Mouse (Mus musculus) kidney, postnatal 14 days (tissue): ENCODE measurements around the gene Sdhd.

Experiments used
- DNase-seq: peaks from one replicate; pipeline ENCODE4 v3.0.0; 2022; ENCODE audit warnings: mixed read lengths

Sdhd gene

DNA sequence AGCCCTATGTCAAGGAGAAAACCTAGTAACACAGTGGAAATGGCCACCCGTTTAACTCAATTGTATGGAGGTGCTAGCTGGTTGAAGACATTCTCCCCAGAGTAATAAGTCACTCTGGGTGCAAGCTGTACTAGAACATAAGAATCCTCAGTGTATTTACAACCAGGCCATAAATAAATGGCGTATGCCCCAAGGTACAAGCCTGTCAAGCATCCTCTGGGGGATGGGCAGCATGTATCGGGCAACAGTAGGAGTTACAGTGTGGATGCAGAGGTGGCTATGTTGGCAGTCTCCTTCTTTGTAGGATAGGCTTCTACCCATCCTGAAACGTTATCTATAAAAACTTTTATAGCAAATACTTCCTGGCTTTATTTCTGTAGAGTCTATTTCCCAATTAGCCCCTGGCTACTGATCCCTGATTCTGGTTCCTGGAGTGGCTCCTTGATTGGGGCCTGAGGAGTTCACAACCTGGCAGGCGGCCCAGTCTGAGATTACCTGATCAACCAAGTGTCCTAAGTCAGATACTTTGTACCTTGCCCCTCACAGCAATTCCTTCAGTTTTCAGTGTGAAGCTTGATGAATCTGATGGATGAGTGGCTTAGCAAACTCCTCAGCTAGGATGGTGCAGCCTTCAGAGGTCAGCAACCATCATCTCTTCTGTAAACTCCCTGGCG is 18.3 kb downstream of the Sdhd start:
- peak; percentile 81 for DNase-seq

DNA sequence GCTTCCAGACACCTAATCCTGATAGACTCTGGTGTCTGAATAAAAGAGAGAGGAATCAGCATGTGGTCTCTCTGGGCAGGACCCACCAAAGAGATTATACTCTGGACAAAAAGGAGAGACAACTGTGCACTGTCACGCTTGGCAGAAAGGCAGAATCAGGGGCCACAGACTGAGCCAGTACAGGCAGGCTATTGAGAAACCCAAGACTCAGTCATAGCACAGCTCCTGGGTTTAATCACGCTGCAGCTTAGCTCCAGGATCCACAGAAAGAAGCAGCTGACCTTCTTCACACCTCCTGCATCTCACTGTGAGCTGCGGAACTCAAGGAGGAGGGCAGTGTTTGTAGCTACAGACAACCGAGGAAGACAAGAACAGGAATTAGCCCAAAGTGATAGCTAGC is 23.2 kb downstream of the Sdhd start:
- no peak for DNase-seq

DNA sequence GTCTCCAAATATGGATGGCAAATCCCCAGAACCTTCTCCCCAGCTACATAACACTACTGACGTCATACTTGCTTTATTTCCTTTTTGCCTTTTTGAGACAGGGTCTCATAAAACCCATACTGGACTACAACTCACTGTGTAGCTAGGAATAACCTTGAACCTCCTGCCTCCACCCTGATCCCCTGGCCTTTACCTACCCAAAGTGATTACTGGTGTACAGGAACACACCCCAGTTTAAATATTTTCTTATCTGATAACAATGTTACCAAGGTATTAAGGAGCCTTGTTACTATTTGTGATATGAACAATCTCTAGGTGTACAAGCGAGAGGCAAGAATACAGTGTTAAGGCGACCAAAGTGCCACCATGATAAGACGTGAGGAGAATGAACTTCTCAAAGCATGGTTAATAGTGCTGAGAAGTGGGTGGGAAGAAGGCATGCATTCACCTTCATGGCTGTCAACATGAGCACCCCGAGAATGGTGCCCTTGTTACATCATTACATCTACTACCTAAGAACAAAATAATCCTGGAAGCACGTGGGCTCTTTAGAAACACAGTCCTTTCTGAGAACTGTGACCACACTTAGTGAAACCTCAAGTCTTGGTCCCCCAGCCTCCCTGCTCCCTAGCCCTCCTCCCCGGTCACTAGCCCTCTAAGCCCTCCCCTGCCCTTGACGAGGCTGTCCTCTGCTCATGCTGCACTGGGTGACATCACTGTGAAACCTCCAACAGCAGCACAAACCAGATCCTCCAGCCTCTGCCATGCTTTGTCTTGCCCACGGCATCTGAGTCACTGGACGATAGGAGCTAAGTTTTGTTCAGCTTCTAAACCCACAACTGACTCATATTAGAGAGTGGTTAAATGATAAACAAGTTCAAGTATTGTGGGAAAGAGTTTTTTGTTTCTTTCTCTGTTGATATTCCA is 33.8 kb downstream of the Sdhd start:
- no peak for DNase-seq

DNA sequence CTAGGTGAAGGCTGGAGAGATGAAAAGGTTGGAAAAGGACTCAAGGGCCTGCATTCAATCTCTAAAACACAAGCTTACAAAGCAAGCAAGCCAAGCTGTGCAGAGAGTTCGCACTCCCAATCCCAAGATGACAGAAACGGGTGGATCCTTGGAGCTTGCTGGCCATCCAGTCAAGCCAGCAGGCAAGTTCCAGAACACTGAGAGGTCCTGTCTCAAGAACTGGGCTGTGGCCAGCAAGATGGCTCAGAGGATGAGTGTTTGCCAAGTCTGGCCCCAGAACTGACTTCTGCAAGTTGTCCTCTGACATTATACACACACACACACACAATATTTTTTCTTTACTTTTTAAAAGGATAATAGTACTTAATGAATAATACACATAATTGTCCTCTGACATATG is 35.7 kb downstream of the Sdhd start:
- DNase-seq: no peak

DNA sequence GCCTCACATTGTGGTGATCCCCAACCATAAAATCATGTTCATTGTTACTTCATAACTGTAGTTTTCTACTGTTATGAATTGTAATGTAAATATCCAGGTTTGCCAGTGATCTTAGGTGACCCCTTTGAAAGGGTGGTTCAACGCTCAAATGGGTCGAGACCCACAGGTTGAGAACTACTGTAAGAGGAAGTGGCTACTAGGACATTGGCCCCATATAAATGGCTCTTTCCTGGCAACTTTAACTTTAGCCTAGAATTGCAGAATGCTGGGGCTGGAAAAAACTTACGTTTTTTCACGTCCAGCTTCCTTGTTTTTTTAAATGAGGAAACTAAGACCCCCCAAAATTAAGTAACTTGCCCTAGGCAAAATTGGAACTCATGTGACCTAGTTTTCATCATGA is 36.2 kb downstream of the Sdhd start:
- no peak for DNase-seq

DNA sequence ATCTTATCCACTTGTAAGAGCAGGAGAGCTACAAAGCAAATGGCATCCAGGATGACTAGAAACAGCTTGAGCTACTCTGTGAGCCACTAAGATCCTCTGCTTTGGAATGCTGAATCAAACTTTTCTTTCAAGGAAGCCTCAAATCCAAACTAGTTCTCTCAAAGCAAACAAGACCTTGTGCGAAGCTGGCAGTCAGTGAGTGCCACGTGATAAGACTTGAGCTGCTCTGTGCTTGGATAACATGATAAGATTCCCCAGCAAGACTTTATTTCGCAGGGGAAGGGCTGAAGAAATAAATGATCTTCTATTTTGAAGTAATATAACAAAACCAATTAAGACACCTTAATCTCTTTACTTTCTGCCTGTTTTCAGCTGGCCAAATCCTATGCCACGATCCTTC is 37.7 kb downstream of the Sdhd start:
- no peak for DNase-seq

DNA sequence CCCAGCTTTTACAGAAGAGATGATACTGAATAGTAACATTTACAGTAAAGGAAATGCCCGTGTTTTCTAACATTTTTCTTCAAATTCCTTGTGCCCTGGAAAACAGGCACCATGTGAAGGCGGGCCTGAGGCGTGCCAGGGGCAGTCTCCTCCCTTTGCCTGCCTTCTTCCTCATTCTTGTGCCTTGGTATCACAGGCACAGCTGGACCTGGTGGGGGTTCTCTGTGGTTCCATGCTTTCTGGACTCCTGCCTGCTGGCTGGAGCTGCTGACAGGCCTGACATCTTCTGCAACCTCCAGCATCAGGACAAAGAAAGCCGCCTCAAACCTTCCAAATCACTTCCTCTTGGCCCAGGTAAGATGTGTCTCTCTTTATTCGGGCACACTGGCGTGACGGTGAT is 38.4 kb downstream of the Sdhd start:
- DNase-seq: no peak

DNA sequence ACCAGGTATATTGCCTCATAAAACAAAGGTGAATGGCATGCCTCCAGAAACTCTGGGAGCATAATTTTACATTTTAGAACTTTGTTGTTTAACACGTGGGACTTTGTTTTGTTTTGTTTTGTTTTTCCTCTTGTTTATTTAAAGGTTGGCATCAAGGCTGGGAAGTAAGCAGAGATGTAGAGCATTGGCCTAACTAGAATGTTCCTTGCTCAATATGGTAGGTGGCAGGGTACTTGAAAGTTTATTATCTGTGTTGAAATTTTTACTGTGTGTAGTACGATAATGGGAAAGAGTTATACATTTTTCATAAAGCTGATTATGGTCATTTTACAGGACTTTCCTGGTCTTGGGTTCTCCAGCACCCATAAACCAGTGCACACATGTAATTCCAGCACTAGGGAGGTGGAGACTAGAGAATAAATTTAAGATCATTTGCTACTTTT is 41.7 kb downstream of the Sdhd start:
- no peak for DNase-seq

DNA sequence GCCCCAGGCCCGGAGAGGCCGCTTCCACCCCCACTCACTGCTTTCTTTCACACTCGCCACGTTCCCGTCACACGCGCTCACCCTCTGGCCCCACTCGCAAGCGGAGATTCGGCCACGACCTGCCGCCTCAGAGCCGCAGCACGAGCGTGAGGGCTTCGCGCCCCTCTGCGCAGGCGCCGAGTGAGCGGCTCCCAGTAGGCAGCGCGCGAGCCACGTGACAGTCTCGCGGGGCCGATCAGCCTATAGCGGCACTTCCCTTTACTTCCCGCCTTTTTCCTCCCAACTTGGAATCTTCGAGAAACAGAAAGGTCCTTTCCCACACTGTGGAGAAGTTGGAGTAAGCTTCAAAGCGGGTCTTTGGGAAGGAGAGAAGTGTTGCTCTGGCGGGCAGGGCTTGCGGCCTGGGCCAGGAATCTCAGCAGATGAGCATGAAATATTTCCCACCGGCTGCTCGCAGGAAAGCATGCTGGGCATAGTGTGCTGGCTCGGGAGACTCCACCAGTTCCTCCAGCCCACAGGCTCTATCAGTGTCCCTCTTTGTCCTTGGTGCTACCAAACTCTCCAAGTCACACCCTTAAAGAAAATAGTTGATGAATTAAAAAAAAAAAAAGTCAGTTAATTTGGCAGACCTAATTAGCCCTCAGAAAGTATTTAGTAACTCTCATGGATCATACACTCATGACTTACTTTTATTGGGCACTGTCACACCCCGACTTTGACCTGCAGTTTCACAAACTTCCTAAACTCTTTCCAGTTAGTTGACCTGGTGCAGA is 42.3 kb downstream of the Sdhd start, which contains the start of gene Tex12:
Gene Tex12 (minus strand): TSS at position 181 of the 773 bp plus-strand sequence.
- DNase-seq: no peak

DNA sequence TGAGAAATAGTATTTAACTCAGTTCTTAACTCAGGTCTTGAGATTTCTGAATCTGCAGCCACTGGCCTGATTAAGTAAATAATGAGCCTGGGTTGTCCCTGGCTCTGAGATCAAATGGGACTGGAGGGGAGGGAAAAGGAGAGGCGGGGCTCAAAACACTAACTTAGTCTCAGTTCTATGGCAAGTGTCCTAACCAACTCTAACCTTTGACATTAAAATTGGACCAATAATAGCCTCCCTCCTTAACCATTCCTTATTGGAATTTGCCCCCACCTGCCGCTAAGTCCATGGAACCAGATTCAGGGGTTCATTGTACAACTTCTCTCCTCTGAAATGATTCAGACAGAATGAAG is 48.5 kb downstream of the Sdhd start, which contains the start of gene Bco2:
Gene Bco2 (minus strand): TSS at position 88 of the 353 bp plus-strand sequence.
- DNase-seq: peak; percentile 21

DNA sequence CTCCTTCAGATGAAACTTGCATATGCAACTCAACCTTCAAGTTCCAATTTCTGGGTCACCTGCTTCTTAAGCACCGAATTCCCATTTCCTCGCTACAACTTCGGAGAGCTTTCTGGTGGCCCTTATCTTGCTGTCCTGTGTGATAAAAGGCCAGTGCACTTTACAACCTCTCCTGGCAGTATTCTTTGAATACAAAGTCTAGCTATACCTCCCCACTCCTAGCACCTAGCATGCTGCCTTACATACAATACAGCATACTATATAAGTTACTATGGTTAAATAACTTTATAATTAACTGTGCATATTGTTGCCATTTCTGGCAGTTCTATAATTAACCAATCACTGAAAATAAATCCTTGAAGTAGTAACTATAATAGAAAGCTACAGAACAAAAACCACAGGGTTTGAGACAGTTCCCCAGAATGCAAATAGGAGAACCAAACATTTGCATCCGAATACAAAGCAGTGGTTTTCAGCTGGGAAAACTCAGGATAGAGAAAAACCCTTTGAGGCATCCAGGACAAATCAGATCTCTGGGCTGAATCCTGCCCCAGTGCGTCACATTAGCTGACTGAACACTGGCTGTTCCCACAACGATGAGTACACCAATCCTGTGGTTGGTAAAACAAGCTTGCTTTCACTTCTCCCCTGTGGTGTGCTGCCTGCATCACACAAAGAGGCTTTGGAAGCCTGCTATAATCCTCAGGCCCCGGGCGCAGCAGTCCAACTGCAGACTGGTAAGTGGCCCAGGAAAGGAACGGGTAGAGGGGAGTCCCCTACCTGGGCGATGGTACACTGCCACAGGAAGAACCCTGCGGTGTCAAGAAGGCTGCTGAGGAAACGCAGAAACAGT is 49.1 kb downstream of the Sdhd start, which contains the start of gene Il18:
Gene Il18 (plus strand): TSS at position 587 of the 853 bp plus-strand sequence.
- DNase-seq: peak; percentile 31

DNA sequence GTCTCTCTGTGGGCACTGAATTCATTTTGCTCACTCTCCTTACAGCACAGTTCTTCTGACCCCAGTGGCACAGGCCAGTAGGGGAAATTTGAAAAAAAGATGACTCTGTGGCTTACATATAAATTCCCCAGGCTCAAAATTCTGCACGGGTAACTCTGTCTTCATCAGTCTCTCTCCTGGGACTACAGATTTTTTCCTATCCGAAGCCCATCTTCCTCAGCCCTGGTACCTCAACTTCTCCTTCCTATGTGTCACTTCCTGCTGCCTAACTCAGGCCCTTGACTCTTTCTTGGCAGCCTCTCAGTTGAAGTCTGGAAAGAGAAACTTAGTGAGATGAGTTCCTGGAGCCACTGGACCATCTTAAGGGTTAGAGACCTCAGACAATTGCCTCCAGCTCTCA is 50.1 kb downstream of the Sdhd start:
- no peak for DNase-seq

DNA sequence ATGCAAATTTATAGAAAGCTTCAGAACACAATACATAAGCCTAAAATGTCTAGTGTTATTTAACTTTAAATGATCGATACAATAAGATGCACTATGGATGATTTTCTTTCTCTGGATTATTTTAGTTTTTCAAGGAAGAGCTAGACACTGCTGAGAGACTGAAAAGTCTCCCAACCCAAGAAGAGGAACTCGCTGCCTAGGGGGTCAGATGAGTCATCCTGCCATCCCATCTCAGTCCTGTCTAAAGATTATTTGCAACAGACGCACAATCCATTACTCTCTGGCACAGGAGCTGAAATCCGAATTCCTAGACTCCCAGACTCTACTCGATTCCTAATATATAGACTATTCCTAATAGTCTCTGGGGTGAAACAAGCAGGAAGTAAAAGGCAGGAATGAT is 51.4 kb downstream of the Sdhd start:
- DNase-seq: no peak

DNA sequence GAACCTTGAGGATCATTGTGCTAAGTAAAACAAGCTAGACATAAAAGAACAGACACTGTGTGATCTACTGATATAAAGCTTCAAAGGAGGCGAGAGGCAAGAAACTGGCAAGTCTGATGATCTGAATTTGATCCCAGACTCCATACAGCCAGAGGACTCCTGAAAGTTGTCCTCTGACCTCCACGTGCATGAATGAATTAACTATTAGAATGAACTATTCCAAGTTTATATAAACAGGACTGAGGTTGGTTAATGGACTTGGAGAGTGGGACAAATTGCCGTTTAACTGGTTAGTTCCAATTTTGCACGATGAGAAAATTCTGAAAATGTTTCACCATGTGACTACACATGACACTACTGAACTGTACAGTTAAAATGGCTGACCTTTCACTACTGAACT is 54.7 kb downstream of the Sdhd start:
- DNase-seq: no peak

DNA sequence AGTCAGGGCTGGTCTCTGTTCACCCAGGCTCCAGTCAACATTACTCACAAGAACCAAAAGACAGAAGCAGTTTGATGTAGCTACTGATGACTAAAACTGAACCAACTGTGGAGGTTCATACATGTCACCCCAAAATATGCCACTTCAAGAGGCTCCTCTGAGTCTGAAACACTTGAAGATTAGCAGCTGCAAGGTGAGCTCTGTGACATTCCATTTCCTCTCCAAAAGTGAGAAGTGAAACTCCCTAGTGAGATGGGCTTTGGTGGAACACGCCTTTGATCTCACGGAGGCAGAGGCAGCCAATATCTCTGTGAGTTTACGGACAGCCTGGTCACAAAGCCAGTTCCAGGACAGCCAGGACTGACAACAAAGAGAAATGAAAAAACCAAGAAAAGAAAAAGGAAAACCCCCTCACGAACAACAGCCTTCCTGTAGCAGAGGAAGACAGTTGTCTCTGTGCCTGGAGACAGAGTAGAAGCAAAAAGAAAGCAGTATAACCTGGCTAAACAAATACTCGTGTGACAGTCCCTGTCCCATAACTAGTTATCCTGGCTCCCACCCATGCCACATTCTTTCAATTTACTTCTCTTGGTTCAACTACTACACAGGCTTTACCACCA is 55.6 kb downstream of the Sdhd start:
- DNase-seq: no peak
